Mouse (Mus musculus) layer of hippocampus, postnatal 25 days (tissue): ENCODE measurements around the gene Adamts14. TPM values are rescaled to one million over a fixed set of nuclear protein-coding genes. Genes with fewer than 3 reads are reported as not detected.

Source experiments
- DNase-seq, 2 experiments: peaks; one replicate each; pipeline ENCODE4 v3.0.0; 2022; ENCODE audit warnings: mixed read lengths in 2 of 2, low spot score in 1 of 2; ENCODE audit errors: extremely low spot score in 1 of 2
- total RNA-seq, 2 experiments: library from RNA; stranded (reverse); gene quantifications; 2 replicates each; pipeline ENCODE4 v1.2.3; 2021

The Adamts14 gene
- total RNA-seq, 2 experiments from 2014 or later = 1.3 TPM

GRCm38 (mm10) chr10:61235677-61236267 is 37.5 kb downstream of the Adamts14 start:
- no peak for DNase-seq

GRCm38 (mm10) chr10:61234319-61234718 is 38.9 kb downstream of the Adamts14 start:
- DNase-seq = no peak

- DNase-seq = no peak
These were observed 40.2 kb downstream of the Adamts14 start for GRCm38 (mm10) chr10:61232858-61233567.

- no peak for DNase-seq
These were observed 41.5 kb downstream of the Adamts14 start for GRCm38 (mm10) chr10:61231756-61232155.

GRCm38 (mm10) chr10:61226784-61227396 is 46.3 kb downstream of the Adamts14 start:
- DNase-seq = no peak

- DNase-seq = no peak
These were observed 47.5 kb downstream of the Adamts14 start for GRCm38 (mm10) chr10:61225694-61226093.

- no peak for DNase-seq
These were observed 53.9 kb downstream of the Adamts14 start for GRCm38 (mm10) chr10:61219318-61219717.

- no peak for DNase-seq
These were observed 57.1 kb downstream of the Adamts14 start for GRCm38 (mm10) chr10:61216163-61216562.

GRCm38 (mm10) chr10:61215658-61216057 is 57.6 kb downstream of the Adamts14 start:
- DNase-seq = no peak

GRCm38 (mm10) chr10:61212817-61213216 is 60.4 kb downstream of the Adamts14 start:
- DNase-seq = no peak

GRCm38 (mm10) chr10:61211743-61212142 is 61.5 kb downstream of the Adamts14 start:
- DNase-seq = peak; percentile 19 to 62

GRCm38 (mm10) chr10:61211105-61211504 is 62.1 kb downstream of the Adamts14 start:
- no peak for DNase-seq

GRCm38 (mm10) chr10:61208114-61208684 is 65.0 kb downstream of the Adamts14 start:
- no peak for DNase-seq

GRCm38 (mm10) chr10:61203930-61204329 is 69.3 kb downstream of the Adamts14 start:
- no peak for DNase-seq

- DNase-seq = no peak
These were observed 71.5 kb downstream of the Adamts14 start for GRCm38 (mm10) chr10:61201596-61202318.

- no peak for DNase-seq
These were observed 72.2 kb downstream of the Adamts14 start for GRCm38 (mm10) chr10:61200998-61201397.

- DNase-seq = no peak
These were observed 72.9 kb downstream of the Adamts14 start for GRCm38 (mm10) chr10:61200232-61200820.

GRCm38 (mm10) chr10:61199566-61200213 is 73.5 kb downstream of the Adamts14 start:
- DNase-seq = peak; percentile 57 to 83

GRCm38 (mm10) chr10:61195718-61196291 is 77.4 kb downstream of the Adamts14 start:
- DNase-seq = no peak
